Mouse (Mus musculus) forebrain, embryonic 12.5 days (tissue): Measurements from ENCODE around the gene Herc1. TPM values are rescaled to one million over a fixed set of nuclear protein-coding genes. Genes with fewer than 3 reads are reported as not detected.
A peak's percentile ranks its signal among the peaks of the same experiment; 100 is the strongest.

Experiments
- ATAC-seq: fragments of 200-750 bp; cut with Nextera tagmentation; 2 replicates; pipeline ENCODE4 v1.8.0; 2017; ENCODE audit warnings: moderate TSS enrichment; ENCODE audit not compliant: low FRiP score
- H3K27ac ChIP-seq: fragments of 300-500 bp; sonication (generic); 2 replicates; pipeline ENCODE4 v1.5.1; 2016; ENCODE audit warnings: mild to moderate bottlenecking
- H3K27me3 ChIP-seq: fragments of 300-500 bp; sonication (generic); 2 replicates; pipeline ENCODE4 v1.6.1; 2016; ENCODE audit warnings: mild to moderate bottlenecking
- H3K36me3 ChIP-seq: fragments of 300-500 bp; sonication (generic); replicated peaks from 2 replicates; pipeline ENCODE4 v1.6.1; 2016; ENCODE audit warnings: mild to moderate bottlenecking
- H3K4me1 ChIP-seq: fragments of 300-500 bp; sonication (generic); 2 replicates; pipeline ENCODE4 v1.6.1; 2016
- H3K4me2 ChIP-seq: fragments of 300-500 bp; sonication (generic); 2 replicates; pipeline ENCODE4 v1.6.1; 2016; ENCODE audit warnings: mild to moderate bottlenecking, moderate library complexity
- H3K4me3 ChIP-seq: fragments of 300-500 bp; sonication (generic); replicated peaks from 2 replicates; pipeline ENCODE4 v1.5.1; 2016; ENCODE audit warnings: mild to moderate bottlenecking
- H3K9ac ChIP-seq: fragments of 300-500 bp; sonication (generic); 2 replicates; pipeline ENCODE4 v1.6.1; 2016; ENCODE audit warnings: mild to moderate bottlenecking
- H3K9me3 ChIP-seq: fragments of 300-500 bp; sonication (generic); 2 replicates; pipeline ENCODE4 v1.6.1; 2016
- WGBS: fragments of 180-500 bp; shearing (Covaris S2); methylation state at CpG from one replicate; pipeline ENCODE4 v1.1.7; 2016; 5-methylcytosine and 5-hydroxymethylcytosine counted together
- polyA plus RNA-seq: library from polyadenylated mRNA; unstranded; fragments of >200 nt; fragmentation: Nextera tagmentation; extraction: Ambion mirVana; gene quantifications from 2 replicates; pipeline ENCODE4 v1.2.1, GENCODE M21; 2016

Herc1 gene
- polyA plus RNA-seq, 1 experiment from 2014 or later: 54.9 TPM

DNA sequence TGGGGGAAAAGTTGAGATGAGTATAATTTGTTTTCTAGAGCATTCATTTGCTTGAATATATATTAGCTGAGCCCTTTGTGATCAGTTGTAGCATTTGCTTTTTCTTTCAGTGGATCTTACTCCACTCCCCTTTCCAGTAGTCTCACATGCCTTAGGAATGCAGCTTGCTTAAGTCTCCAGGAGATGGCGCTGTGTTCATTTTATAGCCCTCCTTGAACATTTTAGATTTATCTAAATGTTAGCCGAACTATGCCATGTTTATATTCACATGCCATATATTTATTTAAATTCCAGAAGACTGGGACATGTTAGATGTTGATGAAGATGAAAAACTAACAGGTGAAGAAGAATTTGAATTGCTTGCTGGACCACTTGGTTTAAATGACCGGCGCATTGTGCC lies 114.8 kb downstream of the Herc1 start:
- H3K27ac ChIP-seq: no peak overlapping the region
- peaks cover 51% of the 10 kb centered on the region for H3K36me3 ChIP-seq
- 57% methylated on average over 4 of the region's 4 CpGs for WGBS
- H3K9ac ChIP-seq: no peak overlapping the region
- H3K4me1 ChIP-seq: no peaks in the 10 kb centered on the region
- H3K4me3 ChIP-seq: no peak overlapping the region
- ATAC-seq: no peak
- no peaks in the 10 kb centered on the region for H3K27me3 ChIP-seq
- H3K4me2 ChIP-seq: no peak overlapping the region
- H3K9me3 ChIP-seq: no peaks in the 10 kb centered on the region

DNA sequence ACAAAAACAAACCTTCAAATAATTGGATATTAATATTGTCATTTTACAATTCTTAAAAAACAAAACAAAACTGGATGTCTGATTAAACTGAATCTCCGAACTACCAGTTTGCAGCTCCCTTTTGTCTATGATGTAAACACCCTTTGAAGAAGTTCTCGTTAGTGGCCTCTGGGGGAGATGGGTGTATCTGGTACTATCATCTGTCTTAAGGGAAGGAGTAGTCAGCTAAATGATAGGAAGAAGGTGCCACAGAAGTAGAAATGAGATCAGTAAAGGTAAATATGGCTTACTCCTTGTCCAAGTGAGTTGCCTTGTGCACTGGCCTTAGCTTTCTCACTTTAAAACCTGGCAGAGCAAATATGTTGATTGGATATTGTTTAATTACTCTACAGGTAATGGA lies 127.5 kb downstream of the Herc1 start:
- Histone ChIP-seq H3K4me1 (no peaks in the 10 kb centered on the region), H3K36me3 (peaks cover 54% of the 10 kb centered on the region), H3K4me2 (no peak overlapping the region), H3K27ac (no peak overlapping the region), H3K9me3 (no peaks in the 10 kb centered on the region), H3K27me3 (no peaks in the 10 kb centered on the region), H3K4me3 (no peak overlapping the region), H3K9ac (no peak overlapping the region)
- ATAC-seq: no peak
- WGBS: 72% methylated on average over 2 of the region's 2 CpGs

DNA sequence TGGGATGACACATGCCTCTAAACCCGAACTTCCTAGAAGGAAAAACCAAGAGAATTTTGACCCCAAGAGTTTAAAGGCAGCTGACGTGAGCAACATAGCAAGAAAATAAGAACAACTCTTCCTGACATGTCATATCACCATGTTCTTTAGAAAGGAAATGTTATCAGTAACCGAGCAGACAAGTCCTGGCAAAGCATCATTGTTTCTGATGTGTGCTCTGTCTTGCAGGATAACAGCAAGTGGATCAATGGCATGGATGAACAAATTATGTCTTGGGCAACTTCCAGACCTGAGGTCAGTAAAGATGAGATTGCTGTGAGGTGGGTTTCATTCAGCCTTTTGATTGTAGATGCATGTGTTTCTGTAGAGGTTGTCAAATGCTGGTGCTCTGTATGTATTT lies 133.2 kb downstream of the Herc1 start:
- no peak for ATAC-seq
- no peaks in the 10 kb centered on the region for H3K4me1 ChIP-seq
- H3K4me3 ChIP-seq: no peak overlapping the region
- H3K9ac ChIP-seq: no peak overlapping the region
- no peaks in the 10 kb centered on the region for H3K9me3 ChIP-seq
- H3K27ac ChIP-seq: no peak overlapping the region
- peaks cover 68% of the 10 kb centered on the region for H3K36me3 ChIP-seq
- 95% methylated on average over 3 of the region's 3 CpGs for WGBS
- no peak overlapping the region for H3K4me2 ChIP-seq
- no peaks in the 10 kb centered on the region for H3K27me3 ChIP-seq

DNA sequence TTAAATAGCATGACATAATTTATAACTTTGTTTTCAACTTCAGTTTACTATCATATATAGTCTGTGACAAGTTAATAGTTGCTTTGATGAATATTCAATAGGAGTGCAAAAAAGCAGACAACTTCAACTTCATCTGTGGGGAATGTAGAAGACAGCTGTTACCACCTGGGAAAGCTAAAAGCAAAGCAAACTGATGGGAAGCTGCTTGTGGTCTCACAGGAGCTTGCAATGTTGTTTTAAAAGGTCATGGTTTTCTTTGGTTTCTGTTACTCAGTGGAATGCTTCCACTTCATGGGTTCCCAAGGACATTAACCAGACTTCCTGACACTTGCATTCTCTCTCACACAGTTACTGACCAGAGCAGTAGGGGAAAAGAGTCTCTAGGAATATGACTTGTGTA lies 138.5 kb downstream of the Herc1 start:
- H3K9ac ChIP-seq: no peak overlapping the region
- no peaks in the 10 kb centered on the region for H3K4me1 ChIP-seq
- ATAC-seq: no peak
- no peak overlapping the region for H3K4me3 ChIP-seq
- no peaks in the 10 kb centered on the region for H3K9me3 ChIP-seq
- H3K36me3 ChIP-seq: peaks cover 86% of the 10 kb centered on the region
- no peaks in the 10 kb centered on the region for H3K27me3 ChIP-seq
- H3K4me2 ChIP-seq: no peak overlapping the region
- no peak overlapping the region for H3K27ac ChIP-seq

GRCm38 (mm10) chr9:66492361-66492760 lies 142.1 kb downstream of the Herc1 start:
- Histone ChIP-seq H3K4me2 (no peak overlapping the region), H3K27me3 (no peaks in the 10 kb centered on the region), H3K4me1 (no peaks in the 10 kb centered on the region), H3K27ac (no peak overlapping the region), H3K9me3 (no peaks in the 10 kb centered on the region), H3K4me3 (no peak overlapping the region), H3K9ac (no peak overlapping the region), H3K36me3 (peaks cover 83% of the 10 kb centered on the region)
- WGBS: 76% methylated on average over 1 of the region's 1 CpGs
- ATAC-seq: no peak

DNA sequence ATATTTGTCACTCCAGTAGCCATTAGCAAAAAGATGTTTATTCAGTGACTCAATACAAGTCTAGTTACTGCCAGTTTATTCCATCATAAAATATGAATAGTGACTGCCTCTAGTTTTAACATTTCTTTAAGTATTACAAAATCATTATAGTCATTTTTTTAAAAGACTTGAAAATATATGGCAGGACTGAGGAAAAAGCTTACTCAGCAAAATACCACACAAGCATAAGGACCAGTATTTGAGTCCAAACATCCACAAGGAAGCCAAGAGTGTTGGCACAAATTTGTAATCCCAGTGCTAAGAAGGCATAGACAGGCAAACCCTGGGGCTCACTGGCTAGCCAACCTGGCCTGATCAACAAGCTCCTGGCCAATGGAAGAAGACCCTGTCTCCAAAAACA lies 143.7 kb downstream of the Herc1 start:
- H3K27ac ChIP-seq: no peak overlapping the region
- H3K4me2 ChIP-seq: no peak overlapping the region
- H3K9me3 ChIP-seq: no peaks in the 10 kb centered on the region
- H3K36me3 ChIP-seq: peaks cover 82% of the 10 kb centered on the region
- no peak for ATAC-seq
- H3K4me1 ChIP-seq: no peaks in the 10 kb centered on the region
- no peak overlapping the region for H3K9ac ChIP-seq
- no peak overlapping the region for H3K4me3 ChIP-seq
- no peaks in the 10 kb centered on the region for H3K27me3 ChIP-seq

DNA sequence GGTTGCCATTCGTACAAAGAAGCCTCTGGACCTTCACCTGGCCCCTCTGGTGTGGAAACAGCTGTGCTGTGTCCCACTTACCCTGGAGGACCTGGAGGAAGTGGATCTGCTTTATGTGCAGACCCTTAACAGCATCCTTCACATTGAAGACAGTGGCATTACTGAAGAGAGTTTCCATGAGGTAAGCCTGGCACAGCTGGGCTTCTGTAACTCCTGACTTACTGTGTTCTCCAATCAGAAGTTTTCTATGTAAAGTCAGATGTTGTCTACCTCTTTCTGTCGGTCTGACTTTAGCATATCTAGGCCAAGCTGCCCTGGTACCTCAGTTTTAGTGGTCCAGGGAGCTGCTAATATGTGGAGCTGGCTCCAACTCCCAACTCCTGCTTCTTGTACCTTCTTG lies 151.0 kb downstream of the Herc1 start:
- H3K27ac ChIP-seq: no peak overlapping the region
- no peak overlapping the region for H3K9ac ChIP-seq
- no peak overlapping the region for H3K4me2 ChIP-seq
- 77% methylated on average over 2 of the region's 2 CpGs for WGBS
- H3K9me3 ChIP-seq: no peaks in the 10 kb centered on the region
- peaks cover 27% of the 10 kb centered on the region for H3K4me1 ChIP-seq
- no peak overlapping the region for H3K4me3 ChIP-seq
- peaks cover 64% of the 10 kb centered on the region for H3K36me3 ChIP-seq
- no peaks in the 10 kb centered on the region for H3K27me3 ChIP-seq
- no peak for ATAC-seq

DNA sequence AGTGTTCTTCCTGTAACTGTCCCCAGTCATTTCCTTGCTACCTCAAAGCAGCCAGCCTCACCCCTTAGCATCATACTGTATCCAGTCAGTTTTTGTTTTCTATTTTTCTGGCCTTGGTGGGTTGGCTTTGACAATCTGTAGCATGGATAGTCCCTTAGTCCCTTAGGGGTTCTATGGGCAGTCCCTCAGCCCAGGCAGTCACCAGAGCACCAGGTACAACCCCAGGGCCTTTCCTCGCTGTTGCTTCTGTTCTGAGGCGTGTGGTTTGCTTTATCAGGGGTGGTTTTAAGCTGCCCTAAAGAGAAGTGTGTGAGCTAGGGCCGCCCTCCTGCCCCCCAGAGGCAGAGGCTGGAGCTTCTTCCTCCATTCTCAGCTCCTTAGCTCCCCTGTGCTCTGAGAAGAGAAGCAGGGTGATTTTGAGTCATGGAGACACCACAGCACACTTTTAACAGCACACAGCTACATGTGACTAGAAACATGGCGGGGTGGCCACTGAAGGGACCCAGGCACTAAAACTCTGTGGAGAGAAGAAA lies 153.7 kb downstream of the Herc1 start:
- Histone ChIP-seq H3K9me3 (no peaks in the 10 kb centered on the region), H3K27me3 (no peaks in the 10 kb centered on the region), H3K4me3 (no peak overlapping the region), H3K27ac (peak overlapping the region; percentile 32; the same call in 1 of the 2 replicates), H3K4me2 (no peak overlapping the region), H3K36me3 (peaks cover 67% of the 10 kb centered on the region), H3K9ac (no peak overlapping the region), H3K4me1 (peaks cover 37% of the 10 kb centered on the region)
- no peak for ATAC-seq
- WGBS: 76% methylated on average over 4 of the region's 4 CpGs

- no peaks in the 10 kb centered on the region for H3K9me3 ChIP-seq
- H3K4me1 ChIP-seq: peaks cover 37% of the 10 kb centered on the region
- no peaks in the 10 kb centered on the region for H3K27me3 ChIP-seq
- H3K36me3 ChIP-seq: peaks cover 72% of the 10 kb centered on the region
- H3K4me2 ChIP-seq: no peak overlapping the region
- WGBS: 83% methylated on average over 13 of the region's 13 CpGs
- H3K4me3 ChIP-seq: no peak overlapping the region
- no peak for ATAC-seq
- peak overlapping the region; percentile 90; the same call in 1 of the 2 replicates for H3K27ac ChIP-seq
- no peak overlapping the region for H3K9ac ChIP-seq
Measured at GRCm38 (mm10) chr9:66504518-66504917, 154.3 kb downstream of the Herc1 start.

GRCm38 (mm10) chr9:66505141-66505917 lies 155.1 kb downstream of the Herc1 start:
- Histone ChIP-seq H3K27me3 (no peaks in the 10 kb centered on the region), H3K4me3 (no peak overlapping the region), H3K36me3 (peaks cover 69% of the 10 kb centered on the region), H3K4me2 (peak overlapping the region; percentile 21; the same call in 1 of the 2 replicates), H3K9ac (peak overlapping the region; percentile 36; the same call in 1 of the 2 replicates), H3K4me1 (peaks cover 41% of the 10 kb centered on the region), H3K9me3 (no peaks in the 10 kb centered on the region), H3K27ac (peak overlapping the region; percentile 90)
- 55% methylated on average over 9 of the region's 9 CpGs for WGBS
- peak; percentile 27; the same call in 1 of the 2 replicates for ATAC-seq

DNA sequence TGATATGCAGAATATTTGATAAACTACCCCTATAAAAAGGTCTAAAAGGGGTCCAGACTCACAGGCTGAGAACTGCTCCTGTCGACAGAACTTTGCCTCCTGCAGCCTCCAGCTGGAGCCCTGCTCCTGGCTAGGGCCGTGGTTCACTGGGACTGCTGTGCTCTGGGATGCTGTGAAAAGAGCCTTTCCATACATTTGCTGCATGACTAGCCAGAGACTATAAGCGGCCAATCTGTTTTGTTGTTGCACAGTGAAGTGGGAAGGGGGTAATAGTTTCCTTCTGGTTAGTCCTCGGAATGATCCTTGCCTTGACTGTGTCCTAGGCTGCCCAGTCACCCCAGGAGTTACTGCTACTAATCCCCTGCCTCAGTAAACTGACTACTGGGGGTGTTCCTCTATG lies 155.8 kb downstream of the Herc1 start:
- Histone ChIP-seq H3K36me3 (peaks cover 63% of the 10 kb centered on the region), H3K4me1 (peaks cover 48% of the 10 kb centered on the region), H3K4me3 (no peak overlapping the region), H3K9me3 (no peaks in the 10 kb centered on the region), H3K9ac (no peak overlapping the region), H3K4me2 (peak overlapping the region; percentile 21), H3K27ac (peak overlapping the region; percentile 90), H3K27me3 (no peaks in the 10 kb centered on the region)
- 12% methylated on average over 4 of the region's 4 CpGs for WGBS
- ATAC-seq: peak; percentile 80

DNA sequence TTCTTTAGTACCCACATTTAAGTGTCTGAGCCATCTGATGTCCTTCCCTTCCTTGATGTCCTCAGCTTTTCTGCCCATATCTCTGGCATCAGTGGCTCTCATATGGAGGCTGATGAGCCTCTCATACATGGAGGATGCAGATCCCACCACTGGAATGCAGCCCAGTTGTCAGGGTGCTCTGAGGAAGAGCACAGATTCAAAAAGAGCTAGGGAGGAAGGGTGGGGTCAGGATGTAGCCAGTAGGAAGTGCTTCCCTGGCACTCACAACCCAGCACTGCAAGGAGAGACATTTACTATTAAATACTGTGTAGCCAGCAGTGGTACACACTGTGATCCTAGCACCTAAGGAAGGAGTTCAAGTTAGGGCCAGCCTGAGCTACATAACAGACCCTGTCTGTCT lies 156.2 kb downstream of the Herc1 start:
- H3K4me1 ChIP-seq: peaks cover 49% of the 10 kb centered on the region
- no peak for ATAC-seq

DNA sequence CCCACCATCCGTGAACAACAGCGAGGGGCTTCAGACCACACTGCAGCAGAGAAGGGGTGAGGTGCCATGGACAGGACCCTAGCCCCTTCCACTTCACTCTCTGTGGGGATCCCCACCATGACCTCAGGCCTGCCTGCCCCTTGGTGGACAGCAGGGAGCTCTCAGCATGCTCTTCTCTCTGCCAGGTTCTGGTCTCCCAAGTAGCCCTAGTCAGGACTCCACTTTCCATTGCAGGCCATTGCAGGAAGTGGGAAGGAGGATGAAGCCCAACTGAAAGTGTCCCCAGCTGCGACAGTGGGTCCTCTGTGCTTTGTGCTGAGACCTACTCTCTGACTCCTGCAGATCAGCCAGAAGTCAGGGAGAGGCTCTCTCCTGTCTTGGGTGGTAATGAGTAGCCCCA lies 157.4 kb downstream of the Herc1 start:
- no peaks in the 10 kb centered on the region for H3K9me3 ChIP-seq
- H3K4me1 ChIP-seq: peaks cover 54% of the 10 kb centered on the region
- H3K36me3 ChIP-seq: peaks cover 48% of the 10 kb centered on the region
- H3K4me3 ChIP-seq: no peak overlapping the region
- 93% methylated on average over 3 of the region's 3 CpGs for WGBS
- no peak overlapping the region for H3K9ac ChIP-seq
- no peaks in the 10 kb centered on the region for H3K27me3 ChIP-seq
- H3K27ac ChIP-seq: no peak overlapping the region
- no peak for ATAC-seq
- no peak overlapping the region for H3K4me2 ChIP-seq

More for the DNA sequence above, 156.2 kb downstream of the Herc1 start:
- Histone ChIP-seq H3K27ac (peak overlapping the region; percentile 90), H3K36me3 (peaks cover 59% of the 10 kb centered on the region), H3K27me3 (no peaks in the 10 kb centered on the region), H3K9ac (no peak overlapping the region), H3K9me3 (no peaks in the 10 kb centered on the region), H3K4me3 (no peak overlapping the region), H3K4me2 (peak overlapping the region; percentile 21; the same call in 1 of the 2 replicates)
